Mouse (Mus musculus): Measurements from ENCODE around the gene Notch2.

Gene Notch2

DNA sequence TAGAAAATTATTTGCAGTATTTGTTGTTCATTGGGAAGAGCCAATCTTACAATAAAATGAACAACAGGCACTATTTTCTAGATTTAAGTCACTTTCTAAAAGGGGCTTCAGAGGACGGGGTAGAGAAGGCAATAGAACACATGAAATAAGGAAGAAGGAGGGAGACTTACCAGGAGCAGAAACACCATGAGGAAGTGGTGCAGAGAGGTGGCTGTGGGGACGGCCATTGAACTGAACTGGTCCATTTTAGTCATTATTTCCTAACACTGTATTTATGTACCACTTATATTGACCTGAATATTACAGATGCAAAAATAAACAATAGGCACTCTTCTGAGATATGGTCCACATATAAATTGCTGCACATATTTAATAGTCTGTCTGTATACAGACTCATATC is 143.7 kb downstream of the Notch2 start:
- no peaks in the 10 kb centered on the region for H3K36me3 ChIP-seq (ENCODE audit: control insufficient read depth, insufficient read depth, low read length, poor library complexity, severe bottlenecking)
- peak; percentile 27 for DNase-seq (ENCODE audit: low read depth, low spot score)

DNA sequence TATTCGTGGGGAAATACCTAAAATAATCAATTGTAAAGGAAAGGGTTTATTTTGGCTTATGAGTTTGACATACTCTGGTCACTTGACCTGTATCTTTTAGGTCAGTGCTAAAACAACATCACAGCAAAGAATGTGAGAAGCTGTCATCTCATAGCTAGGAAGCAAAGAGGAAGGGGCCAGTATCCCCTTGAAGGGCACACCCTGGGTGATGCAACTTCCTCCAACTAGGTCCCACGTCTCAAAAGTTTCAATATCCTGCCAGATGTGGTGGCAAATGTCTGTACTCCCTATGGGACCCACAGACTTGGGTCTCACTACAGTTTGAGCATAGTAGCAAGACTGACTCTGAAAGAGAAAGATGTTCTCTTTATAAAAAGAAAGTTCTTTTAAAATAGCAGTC is 144.3 kb downstream of the Notch2 start:
- DNase-seq (ENCODE audit: low read depth, low spot score), result peak; percentile 32
- no peaks in the 10 kb centered on the region for H3K27me3 ChIP-seq (ENCODE audit: control insufficient read depth, insufficient read depth, low read length, poor library complexity, severe bottlenecking)
- no peaks in the 10 kb centered on the region for H3K36me3 ChIP-seq (ENCODE audit: control insufficient read depth, insufficient read depth, low read length, poor library complexity, severe bottlenecking)

More for the DNA sequence above, 143.7 kb downstream of the Notch2 start:
- H3K27me3 ChIP-seq (ENCODE audit: control insufficient read depth, insufficient read depth, low read length, poor library complexity, severe bottlenecking), result no peaks in the 10 kb centered on the region

DNA sequence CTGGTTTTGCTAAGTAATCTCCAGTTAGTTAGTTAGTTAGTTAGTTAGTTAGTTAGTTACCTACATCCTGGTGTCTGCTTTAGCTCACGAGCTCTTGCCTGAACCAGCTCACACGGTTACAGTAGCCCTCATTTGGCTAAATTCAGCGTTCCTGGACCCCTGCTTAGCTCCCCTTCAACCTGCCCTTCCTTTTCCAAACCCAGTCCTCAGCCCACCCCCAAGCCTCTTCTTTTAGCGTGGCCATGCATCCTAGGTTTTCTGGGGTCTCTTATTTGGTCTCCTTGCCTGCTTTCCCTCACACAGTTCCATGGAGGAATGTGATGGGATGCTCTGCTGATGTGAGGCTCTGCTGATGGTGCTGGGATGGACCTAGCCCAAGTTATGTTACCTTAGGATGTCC is 145.3 kb downstream of the Notch2 start:
- H3K36me3 ChIP-seq (ENCODE audit: control insufficient read depth, insufficient read depth, low read length, poor library complexity, severe bottlenecking), result no peaks in the 10 kb centered on the region
- no peaks in the 10 kb centered on the region for H3K27me3 ChIP-seq (ENCODE audit: control insufficient read depth, insufficient read depth, low read length, poor library complexity, severe bottlenecking)
- DNase-seq (ENCODE audit: low read depth, low spot score), result no peak

DNA sequence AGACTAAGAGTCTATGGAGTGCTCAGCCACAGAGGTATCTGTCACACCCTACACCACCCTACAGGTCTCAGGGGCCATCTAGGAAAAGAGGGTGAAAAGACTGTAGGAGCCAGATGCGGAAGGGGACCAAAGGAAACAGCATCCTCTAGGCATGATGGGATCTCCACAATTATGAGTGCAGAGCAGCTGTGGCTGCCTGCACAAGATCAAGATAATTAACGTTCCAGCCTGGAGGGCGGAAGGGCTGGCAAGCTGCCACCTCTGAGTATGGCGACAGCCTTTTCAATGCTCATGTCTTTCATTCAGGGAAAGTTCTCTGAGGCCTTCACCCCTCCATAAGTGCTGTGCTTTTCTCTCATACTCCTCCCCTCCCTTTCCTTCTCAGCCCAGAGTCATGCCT is 146.0 kb downstream of the Notch2 start:
- DNase-seq (ENCODE audit: low read depth, low spot score), result no peak
- no peaks in the 10 kb centered on the region for H3K27me3 ChIP-seq (ENCODE audit: control insufficient read depth, insufficient read depth, low read length, poor library complexity, severe bottlenecking)
- H3K36me3 ChIP-seq (ENCODE audit: control insufficient read depth, insufficient read depth, low read length, poor library complexity, severe bottlenecking), result no peaks in the 10 kb centered on the region

DNA sequence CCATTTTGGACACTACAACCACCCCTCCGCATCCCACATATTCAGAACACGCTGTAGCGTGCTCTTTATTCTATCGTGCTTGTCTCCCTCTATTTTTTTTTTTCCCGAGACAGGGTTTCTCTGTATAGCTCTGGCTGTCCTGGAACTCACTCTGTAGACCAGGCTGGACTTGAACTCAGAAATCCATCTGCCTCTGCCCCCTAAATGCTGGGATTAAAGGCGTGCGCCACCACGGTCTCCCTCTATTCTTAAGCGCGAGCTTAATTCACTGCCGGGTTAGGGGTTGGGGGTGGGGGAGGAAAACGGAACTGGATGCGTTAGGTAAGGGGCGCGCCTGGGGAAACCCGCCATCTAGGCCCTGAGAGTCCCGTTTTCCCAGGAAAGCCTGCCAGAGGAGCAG is 147.0 kb downstream of the Notch2 start, which contains the start of gene Adam30:
TSS of gene Adam30 (plus strand) at position 301 of the 400 bp plus-strand sequence.
- no peak for DNase-seq (ENCODE audit: low read depth, low spot score)
- H3K27me3 ChIP-seq (ENCODE audit: control insufficient read depth, insufficient read depth, low read length, poor library complexity, severe bottlenecking), result no peaks in the 10 kb centered on the region

DNA sequence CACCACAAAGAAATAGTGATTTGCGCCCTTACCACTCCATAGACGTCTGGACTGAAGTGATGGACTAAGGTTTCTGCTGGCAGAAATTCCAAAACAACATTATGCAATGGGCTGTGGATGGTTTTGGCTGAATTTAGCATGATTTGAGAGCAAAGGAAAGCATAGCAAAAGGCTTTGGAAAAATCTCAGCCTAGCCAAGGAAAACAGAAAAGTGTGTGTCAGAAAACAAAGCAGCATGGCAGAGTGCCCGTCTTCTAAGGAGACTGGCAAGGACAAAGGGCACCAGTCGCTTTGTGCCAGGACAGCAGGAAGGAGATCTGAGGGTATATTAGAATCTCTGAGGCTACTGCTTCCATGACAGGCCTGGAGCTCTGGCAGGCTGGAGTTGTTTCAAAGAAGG is 165.0 kb downstream of the Notch2 start:
- H3K36me3 ChIP-seq (ENCODE audit: control insufficient read depth, insufficient read depth, low read length, poor library complexity, severe bottlenecking), result no peaks in the 10 kb centered on the region
- H3K27me3 ChIP-seq (ENCODE audit: control insufficient read depth, insufficient read depth, low read length, poor library complexity, severe bottlenecking), result no peaks in the 10 kb centered on the region; the same call in 1 of the 2 replicates
- no peak for DNase-seq (ENCODE audit: low read depth, low spot score)

More for the DNA sequence above, 147.0 kb downstream of the Notch2 start, which contains the start of gene Adam30:
- no peaks in the 10 kb centered on the region for H3K36me3 ChIP-seq (ENCODE audit: control insufficient read depth, insufficient read depth, low read length, poor library complexity, severe bottlenecking)

DNA sequence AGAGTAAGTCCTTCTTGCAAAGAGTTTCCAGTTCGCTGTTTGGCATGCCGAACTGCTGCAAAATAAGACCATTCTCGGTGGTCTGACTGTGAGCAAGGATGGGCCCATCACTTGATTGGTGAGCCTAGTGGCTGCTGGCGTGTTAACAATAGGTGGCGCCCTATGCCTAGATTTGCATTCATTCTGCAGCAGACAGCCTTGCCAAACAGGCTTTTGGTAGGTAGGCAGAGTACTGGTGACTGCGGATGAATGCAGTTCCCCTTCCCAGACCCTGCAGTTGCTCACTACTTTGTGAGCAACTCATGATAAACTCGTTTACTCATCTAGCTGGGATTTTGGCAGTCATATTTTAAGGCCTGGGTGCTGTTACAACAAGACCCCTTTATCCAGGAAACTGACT is 167.5 kb downstream of the Notch2 start:
- DNase-seq (ENCODE audit: low read depth, low spot score), result peak; percentile 13
- no peaks in the 10 kb centered on the region; the same call in 1 of the 2 replicates for H3K27me3 ChIP-seq (ENCODE audit: control insufficient read depth, insufficient read depth, low read length, poor library complexity, severe bottlenecking)
- no peaks in the 10 kb centered on the region for H3K36me3 ChIP-seq (ENCODE audit: control insufficient read depth, insufficient read depth, low read length, poor library complexity, severe bottlenecking)

DNA sequence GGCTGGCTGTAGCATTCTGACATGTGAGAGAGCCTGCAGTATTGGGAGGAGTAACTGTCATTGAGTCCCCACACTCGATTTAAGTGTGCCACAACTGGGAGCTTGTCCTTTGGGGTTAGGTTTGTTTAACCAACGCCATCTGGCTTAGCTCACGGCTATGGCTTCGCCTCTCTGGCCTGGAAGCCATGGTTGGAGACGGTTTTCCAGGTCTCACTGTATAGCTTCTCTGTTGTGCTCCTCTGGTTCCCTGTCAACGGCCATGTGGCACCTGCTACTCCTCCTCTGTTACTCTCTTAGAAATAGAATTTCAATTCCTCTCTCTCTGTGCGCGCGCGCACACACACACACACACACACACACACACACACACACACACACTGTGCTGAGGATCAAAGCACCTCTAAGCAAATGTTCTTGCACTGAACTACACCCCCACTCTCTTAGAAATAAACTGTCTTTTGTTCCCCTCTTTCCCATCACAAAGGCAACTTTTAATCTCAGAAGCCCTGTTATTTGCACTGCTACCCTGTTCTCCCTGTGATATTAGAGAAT is 171.9 kb downstream of the Notch2 start:
- no peak for DNase-seq (ENCODE audit: low read depth, low spot score)
- H3K36me3 ChIP-seq (ENCODE audit: control insufficient read depth, insufficient read depth, low read length, poor library complexity, severe bottlenecking), result no peaks in the 10 kb centered on the region
- no peaks in the 10 kb centered on the region for H3K27me3 ChIP-seq (ENCODE audit: control insufficient read depth, insufficient read depth, low read length, poor library complexity, severe bottlenecking)

DNA sequence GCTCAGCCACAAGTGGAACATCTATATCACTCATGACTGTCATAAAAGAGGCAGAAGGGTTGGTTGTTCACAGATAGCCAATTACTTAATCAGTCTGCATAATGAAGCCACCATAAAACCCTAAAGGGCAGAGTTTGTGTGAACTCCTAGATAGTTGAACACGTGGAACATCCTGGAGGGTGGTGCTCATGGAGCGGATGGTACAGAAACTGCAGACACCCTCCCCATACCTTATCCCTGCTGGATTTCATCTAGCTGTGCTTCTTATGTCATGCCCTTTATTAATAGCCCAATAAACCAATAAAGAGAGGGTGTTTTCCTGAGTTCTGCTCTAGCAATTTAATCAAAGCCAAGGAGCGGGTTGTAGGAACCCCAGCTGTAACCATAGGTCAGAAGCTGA is 174.4 kb downstream of the Notch2 start:
- Histone ChIP-seq H3K27me3 (ENCODE audit: control insufficient read depth, insufficient read depth, low read length, poor library complexity, severe bottlenecking) (no peaks in the 10 kb centered on the region), H3K36me3 (ENCODE audit: control insufficient read depth, insufficient read depth, low read length, poor library complexity, severe bottlenecking) (no peaks in the 10 kb centered on the region)
- no peak for DNase-seq (ENCODE audit: low read depth, low spot score)

DNA sequence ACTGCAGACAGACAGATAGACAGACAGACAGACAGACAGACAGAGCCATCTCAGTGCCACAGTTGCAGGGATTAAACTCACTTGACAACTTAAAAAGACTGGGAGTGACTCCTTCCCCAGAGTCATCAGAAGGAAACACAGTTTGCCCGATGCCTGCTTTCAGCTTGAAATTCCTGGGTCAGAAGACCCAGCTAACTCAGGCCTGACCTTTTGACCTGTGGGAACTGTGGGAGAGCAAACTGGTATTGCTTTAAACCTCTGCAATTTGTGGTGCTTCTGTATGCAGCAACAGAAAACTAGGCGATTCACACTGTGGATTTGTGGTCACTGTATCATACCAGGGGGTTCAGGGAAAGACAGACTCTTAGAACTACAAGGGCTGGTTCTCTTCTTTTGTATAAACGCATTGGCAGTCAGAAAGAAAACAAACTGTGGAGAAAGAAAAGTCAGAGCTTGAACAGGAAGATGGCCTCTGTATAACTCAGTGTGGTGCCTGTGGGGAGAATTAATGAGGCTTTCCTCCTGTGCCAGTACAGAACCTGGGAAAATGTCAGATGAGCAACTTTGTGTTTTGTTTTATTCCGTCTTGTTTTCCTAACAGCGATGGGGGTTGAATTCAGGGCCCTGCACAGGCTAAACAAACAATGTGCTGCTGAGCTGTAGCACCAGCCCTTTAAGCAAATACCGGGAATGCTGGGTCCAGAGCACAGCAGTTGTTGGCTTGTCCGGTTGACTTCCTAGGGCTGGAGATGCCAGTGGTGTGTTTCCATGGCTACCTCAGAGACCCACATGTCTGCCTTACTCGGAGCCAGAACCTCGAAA is 184.6 kb downstream of the Notch2 start:
- no peaks in the 10 kb centered on the region for H3K27me3 ChIP-seq (ENCODE audit: control insufficient read depth, insufficient read depth, low read length, poor library complexity, severe bottlenecking)
- no peak for DNase-seq (ENCODE audit: low read depth, low spot score)
- H3K36me3 ChIP-seq (ENCODE audit: control insufficient read depth, insufficient read depth, low read length, poor library complexity, severe bottlenecking), result no peaks in the 10 kb centered on the region

DNA sequence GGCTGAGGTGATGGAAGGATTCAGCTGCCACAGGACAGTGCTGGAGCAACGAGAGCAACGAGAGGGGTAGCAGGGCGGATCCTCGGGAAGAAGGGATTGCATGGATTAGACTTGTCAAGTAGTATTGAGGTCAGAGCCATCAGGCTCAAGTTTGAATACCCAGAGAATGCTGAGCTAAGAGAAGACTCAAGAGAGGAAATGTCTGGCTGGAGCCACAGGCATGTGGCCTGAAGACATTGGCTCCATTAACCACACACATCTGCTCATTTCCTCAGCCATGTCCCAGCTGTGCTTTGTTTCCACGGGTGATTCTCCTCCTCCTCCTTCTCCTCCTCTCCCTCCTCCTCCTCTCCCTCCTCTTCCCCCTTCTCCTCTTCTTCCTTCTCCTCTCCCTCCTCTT is 186.4 kb downstream of the Notch2 start:
- Histone ChIP-seq H3K36me3 (ENCODE audit: control insufficient read depth, insufficient read depth, low read length, poor library complexity, severe bottlenecking) (no peaks in the 10 kb centered on the region), H3K27me3 (ENCODE audit: control insufficient read depth, insufficient read depth, low read length, poor library complexity, severe bottlenecking) (no peaks in the 10 kb centered on the region)
- no peak for DNase-seq (ENCODE audit: low read depth, low spot score)

All from splenic B cell, adult 2 months (primary cell).